ENCODE assay signal across 12 mouse cellular contexts in the genomic region with DNA sequence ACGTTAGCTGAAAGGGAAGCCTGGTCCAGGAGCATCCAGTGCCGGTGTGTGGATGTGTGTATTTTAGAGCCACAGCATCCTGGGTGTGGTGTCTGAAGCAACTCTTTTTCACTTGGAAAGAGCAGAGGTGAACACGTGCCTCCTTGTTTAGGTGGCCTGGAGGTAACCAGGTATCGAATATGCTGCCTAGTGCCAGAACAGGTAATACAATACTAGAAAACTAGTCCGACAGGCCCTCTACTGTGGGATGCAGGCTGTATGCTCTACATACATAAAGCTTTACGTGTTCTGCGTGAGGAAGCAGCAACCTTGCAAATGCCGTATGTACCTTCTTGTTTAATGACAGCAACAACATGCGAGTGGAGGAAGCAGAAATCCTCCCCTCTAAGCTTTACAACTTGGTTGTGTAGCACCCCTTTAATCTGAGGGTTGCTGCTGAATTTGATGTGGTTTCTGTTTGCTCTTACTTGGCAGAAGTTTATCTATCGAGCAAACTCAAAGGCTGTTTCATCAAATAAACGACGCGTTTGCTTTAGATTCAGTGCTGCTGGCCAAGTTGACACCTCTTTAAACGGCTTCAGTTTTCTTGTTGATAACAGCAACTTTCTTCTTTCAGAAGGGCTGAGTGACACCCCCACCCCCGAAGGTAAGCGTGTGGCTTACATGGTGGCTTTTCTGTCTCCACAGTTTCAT. TPM values are rescaled to one million over a fixed set of nuclear protein-coding genes. Genes with fewer than 3 reads are reported as not detected.
DNase-seq lines count a peak whose midpoint lies in the region; ATAC-seq and TF ChIP-seq lines count a peak whose summit lies in the region.
"Had no signal": no experiment of that assay in that cellular context is flagged by ENCODE, and none has a peak within 500 bp of the region (broad histone marks: within the 10 kb centered on the region; RNA-seq: fewer than 3 reads in every experiment).

No protein-coding gene starts in this region.

- peak overlapping the region; percentile 54 for H3K4me2 ChIP-seq in liver, postnatal 0 days (ENCODE audit: low read depth, low read length)
- H3K4me2 ChIP-seq in liver, embryonic 12.5 days: no peak overlapping the region
- H3K4me2 ChIP-seq in stomach, embryonic 16.5 days (ENCODE audit: low read depth, low read length): peak overlapping the region; percentile 11; the same call in 1 of the 2 replicates
- H3K4me2 ChIP-seq: embryonic facial prominence, embryonic 12.5 days; limb, embryonic 12.5 days had no signal

- peaks cover 69% of the 10 kb centered on the region for H3K4me1 ChIP-seq in heart, embryonic 10.5 days
- peaks cover 23% of the 10 kb centered on the region for H3K4me1 ChIP-seq in liver, postnatal 0 days (ENCODE audit: insufficient read depth)
- peaks cover 44% of the 10 kb centered on the region for H3K4me1 ChIP-seq in liver, embryonic 12.5 days
- H3K4me1 ChIP-seq in stomach, embryonic 16.5 days (ENCODE audit: control insufficient read depth, insufficient read depth, low read length): peaks cover 20% of the 10 kb centered on the region

- no peak for DNase-seq in heart, embryonic 10.5 days (ENCODE audit: low spot score)
- DNase-seq in heart, postnatal 25 days (ENCODE audit: low spot score): no peak
- no peak for DNase-seq in liver, postnatal 0 days
- no peak for DNase-seq in cerebellum, adult 11-12 months
- DNase-seq in right cerebral cortex, adult 18-20 months: no peak
- DNase-seq: adrenal gland, postnatal 25 days; cerebellum, adult 2 months had no signal

- 0 out of 2 replicates have a peak overlapping the region, but pooled peaks have one; percentile 13 for H3K9ac ChIP-seq in liver, postnatal 0 days (replicated peaks)
- no peak overlapping the region for H3K9ac ChIP-seq in liver, embryonic 12.5 days
- H3K9ac ChIP-seq in stomach, embryonic 16.5 days (ENCODE audit: low read length): no peak overlapping the region
- H3K9ac ChIP-seq: embryonic facial prominence, embryonic 12.5 days; limb, embryonic 12.5 days had no signal

- no peak overlapping the region for H3K4me3 ChIP-seq in heart, embryonic 10.5 days
- peak overlapping the region; percentile 14; the same call in 1 of the 2 replicates for H3K4me3 ChIP-seq in liver, postnatal 0 days (ENCODE audit: low read depth, low read length)
- H3K4me3 ChIP-seq in liver, embryonic 12.5 days: no peak overlapping the region
- H3K4me3 ChIP-seq in stomach, embryonic 16.5 days (replicated peaks; ENCODE audit: low read length): no peak overlapping the region
- H3K4me3 ChIP-seq: embryonic facial prominence, embryonic 12.5 days; limb, embryonic 12.5 days had no signal

- ATAC-seq in liver, postnatal 0 days: no peak
- no peak for ATAC-seq in liver, embryonic 12.5 days
- ATAC-seq in activated CD4-positive, CD25-positive, alpha-beta regulatory T cell, adult 4 months: peak; percentile 50
- ATAC-seq in stomach, embryonic 16.5 days (ENCODE audit: insufficient read depth, low FRiP score): no peak

- no peak for TF ChIP-seq CTCF in liver, postnatal 0 days (IDR thresholded peaks at IDR 0.05; ENCODE audit: low read depth)

- WGBS in heart, embryonic 10.5 days: 65% methylated on average over 16 of the region's 16 CpGs
- 57% methylated on average over 16 of the region's 16 CpGs for WGBS in liver, postnatal 0 days (ENCODE audit: insufficient replicate concordance)
- WGBS in liver, embryonic 12.5 days (ENCODE audit: insufficient replicate concordance): 69% methylated on average over 16 of the region's 16 CpGs
- 48% methylated on average over 16 of the region's 16 CpGs for WGBS in stomach, embryonic 16.5 days

- H3K9me3 ChIP-seq in heart, embryonic 10.5 days: no peaks in the 10 kb centered on the region
- H3K9me3 ChIP-seq in liver, postnatal 0 days (ENCODE audit: low read length): no peaks in the 10 kb centered on the region
- H3K9me3 ChIP-seq in liver, embryonic 12.5 days (replicated peaks): no peaks in the 10 kb centered on the region
- H3K9me3 ChIP-seq in stomach, embryonic 16.5 days (replicated peaks; ENCODE audit: control insufficient read depth, low read length): no peaks in the 10 kb centered on the region
- H3K9me3 ChIP-seq: embryonic facial prominence, embryonic 12.5 days; limb, embryonic 12.5 days had no signal

- TF ChIP-seq EP300 in liver, postnatal 0 days (IDR thresholded peaks at IDR 0.05; ENCODE audit: low read depth): peak; percentile 28; the same call in 1 of the 2 replicates

- no peaks in the 10 kb centered on the region for H3K27me3 ChIP-seq in heart, embryonic 10.5 days (ENCODE audit: insufficient read depth, poor library complexity, severe bottlenecking)
- H3K27me3 ChIP-seq in liver, postnatal 0 days (ENCODE audit: insufficient read depth, low read length): no peaks in the 10 kb centered on the region
- no peaks in the 10 kb centered on the region for H3K27me3 ChIP-seq in liver, embryonic 12.5 days (replicated peaks)
- H3K27me3 ChIP-seq in stomach, embryonic 16.5 days (ENCODE audit: control insufficient read depth, insufficient read depth, low read length): no peaks in the 10 kb centered on the region
- H3K27me3 ChIP-seq: embryonic facial prominence, embryonic 12.5 days; limb, embryonic 12.5 days had no signal

- intact Hi-C loops in heart, postnatal 25 days (cut with DNase I): no loop called here

- peak overlapping the region; percentile 94 for H3K27ac ChIP-seq in heart, embryonic 10.5 days
- peak overlapping the region; percentile 90 for H3K27ac ChIP-seq in liver, postnatal 0 days (ENCODE audit: low read depth)
- H3K27ac ChIP-seq in liver, embryonic 12.5 days: no peak overlapping the region
- H3K27ac ChIP-seq in stomach, embryonic 16.5 days (ENCODE audit: low read length): peak overlapping the region; percentile 3; the same call in 1 of the 2 replicates
- H3K27ac ChIP-seq: embryonic facial prominence, embryonic 12.5 days; limb, embryonic 12.5 days had no signal

- peaks cover 38% of the 10 kb centered on the region for H3K36me3 ChIP-seq in heart, embryonic 10.5 days
- peaks cover 25% of the 10 kb centered on the region for H3K36me3 ChIP-seq in liver, postnatal 0 days (replicated peaks; ENCODE audit: insufficient read depth, low read length)
- peaks cover 25% of the 10 kb centered on the region for H3K36me3 ChIP-seq in liver, embryonic 12.5 days
- peaks cover 16% of the 10 kb centered on the region for H3K36me3 ChIP-seq in stomach, embryonic 16.5 days (ENCODE audit: control insufficient read depth, insufficient read depth, low read length)

RNA-seq across cellular contexts. Expression of a gene that starts 7.7 kb away (rescaled TPM):
- 75.3 and 121 TPM in 2 replicates for polyA plus RNA-seq in heart, embryonic 10.5 days (2016; fragmentation: Nextera tagmentation; extraction: Ambion mirVana)
- total RNA-seq in heart, postnatal 25 days (2021): 10 to 100 TPM; 32.3 to 34.8 TPM
- 51.1 and 54.4 TPM in 2 replicates for polyA plus RNA-seq in liver, postnatal 0 days (2015; fragmentation: Nextera tagmentation; extraction: Ambion mirVana)
- 10.6 and 12.0 TPM in 2 replicates for polyA plus RNA-seq in liver, embryonic 12.5 days (2016; fragmentation: Nextera tagmentation; extraction: Ambion mirVana)
- 10 to 100 TPM; 20.3 to 23.2 TPM for polyA plus RNA-seq in activated CD4-positive, CD25-positive, alpha-beta regulatory T cell, adult 4 months (2017; shearing (Covaris generic))
- polyA plus RNA-seq in stomach, embryonic 16.5 days (2015; fragmentation: Nextera tagmentation; extraction: Ambion mirVana): 47.5 and 48.6 TPM in 2 replicates
